Mouse (Mus musculus) MEL (cell line): ENCODE measurements around the gene Ptprn2. TPM values are rescaled to one million over a fixed set of nuclear protein-coding genes. Genes with fewer than 3 reads are reported as not detected.

Experiments
- DNase-seq: peaks from one replicate; pipeline ENCODE4 v3.0.0; 2011; ENCODE audit warnings: low read depth, low spot score
- H3K27ac ChIP-seq: 2 replicates; pipeline ENCODE4 v1.5.1; 2012; ENCODE audit warnings: low read depth, mild to moderate bottlenecking, control low read depth, low read length, moderate library complexity; ENCODE audit not compliant: control insufficient read depth
- H3K27me3 ChIP-seq, 2 experiments: fragments of 150-350 bp in 1 of 2; sonication (generic) in 1 of 2; 2 replicates each; pipeline ENCODE4 v1.6.1; 2012; ENCODE audit warnings: low read length in 2 of 2, mild to moderate bottlenecking in 2 of 2, improper control_type of control experiment in 1 of 2, moderate library complexity in 1 of 2; ENCODE audit not compliant: insufficient read depth in 2 of 2, control insufficient read depth in 1 of 2
- H3K36me3 ChIP-seq, 2 experiments: 2 replicates each; pipeline ENCODE4 v1.6.1; 2012 to 2014; ENCODE audit warnings: low read length in 2 of 2, improper control_type of control experiment in 1 of 2, inconsistent platforms in 1 of 2, mild to moderate bottlenecking in 1 of 2; ENCODE audit not compliant: insufficient read depth in 2 of 2, control insufficient read depth in 1 of 2
- H3K4me1 ChIP-seq, 2 experiments: fragments of 150-350 bp in 1 of 2; sonication (generic) in 1 of 2; 2 replicates each; pipeline ENCODE4 v1.6.1; 2012; ENCODE audit warnings: low read length in 2 of 2, improper control_type of control experiment in 1 of 2, mild to moderate bottlenecking in 1 of 2; ENCODE audit not compliant: insufficient read depth in 2 of 2, control insufficient read depth in 1 of 2
- H3K4me3 ChIP-seq, 2 experiments: fragments of 150-350 bp in 1 of 2; sonication (generic) in 1 of 2; 2 replicates each; pipeline ENCODE4 v1.5.1; 2012; ENCODE audit warnings: low read depth in 2 of 2, low read length in 2 of 2, mild to moderate bottlenecking in 2 of 2, moderate library complexity in 2 of 2, control low read depth in 1 of 2, improper control_type of control experiment in 1 of 2; ENCODE audit not compliant: control insufficient read depth in 1 of 2, insufficient read depth in 1 of 2
- H3K79me2 ChIP-seq: 2 replicates; pipeline ENCODE4 v1.6.1; 2012; ENCODE audit warnings: mild to moderate bottlenecking, low read length, moderate library complexity; ENCODE audit not compliant: control insufficient read depth, poor library complexity, insufficient read depth
- H3K9ac ChIP-seq: 2 replicates; pipeline ENCODE4 v1.6.1; 2012; ENCODE audit warnings: low read depth, mild to moderate bottlenecking, control low read depth, low read length, moderate library complexity; ENCODE audit not compliant: control insufficient read depth, poor library complexity, severe bottlenecking
- H3K9me3 ChIP-seq: fragments of 150-350 bp; sonication (generic); replicated peaks from 2 replicates; pipeline ENCODE4 v1.6.1; 2012; ENCODE audit warnings: mild to moderate bottlenecking, low read length, improper control_type of control experiment, moderate library complexity; ENCODE audit not compliant: insufficient read depth
- BHLHE40 ChIP-seq: IDR thresholded peaks from 2 replicates; pipeline ENCODE4 v1.6.1; 2012; ENCODE audit warnings: low read depth, mild to moderate bottlenecking, inconsistent platforms, low read length, improper control_type of control experiment, borderline replicate concordance
- CHD1 ChIP-seq: IDR thresholded peaks from 2 replicates; pipeline ENCODE4 v1.6.1; 2012; ENCODE audit warnings: low read depth, mild to moderate bottlenecking, inconsistent platforms, low read length, improper control_type of control experiment
- ELF1 ChIP-seq: IDR thresholded peaks from 2 replicates; pipeline ENCODE4 v1.6.1; 2014; ENCODE audit warnings: low read depth, mild to moderate bottlenecking, inconsistent platforms, low read length, improper control_type of control experiment, moderate library complexity
- EP300 ChIP-seq, 2 experiments: IDR thresholded peaks; 2 replicates each; pipeline ENCODE4 v1.6.1; 2011; ENCODE audit warnings: improper control_type of control experiment in 2 of 2, low read length in 2 of 2, low read depth in 1 of 2, mild to moderate bottlenecking in 1 of 2
- HCFC1 ChIP-seq: IDR thresholded peaks from 2 replicates; pipeline ENCODE4 v1.6.1; 2012; ENCODE audit warnings: low read depth, mild to moderate bottlenecking, inconsistent platforms, low read length, improper control_type of control experiment, moderate library complexity
- KAT2A ChIP-seq: conservative IDR thresholded peaks from 2 replicates; pipeline ENCODE4 v1.6.1; 2012; ENCODE audit warnings: low read depth, low read length, improper control_type of control experiment, inconsistent platforms
- MAFK ChIP-seq: IDR thresholded peaks from 2 replicates; pipeline ENCODE4 v1.6.1; 2011; ENCODE audit warnings: low read depth, mild to moderate bottlenecking, low read length, improper control_type of control experiment, borderline replicate concordance
- MAX ChIP-seq: IDR thresholded peaks from 2 replicates; pipeline ENCODE4 v1.6.1; 2011; ENCODE audit warnings: low read length, improper control_type of control experiment
- MXI1 ChIP-seq: IDR thresholded peaks from 2 replicates; pipeline ENCODE4 v1.6.1; 2011; ENCODE audit warnings: mild to moderate bottlenecking, low read depth, low read length, improper control_type of control experiment
- MYB ChIP-seq: IDR thresholded peaks from 2 replicates; pipeline ENCODE4 v1.6.1; 2011; ENCODE audit warnings: mild to moderate bottlenecking, low read depth, low read length, improper control_type of control experiment
- MYC ChIP-seq: IDR thresholded peaks from 2 replicates; pipeline ENCODE4 v1.6.1; 2011; ENCODE audit warnings: low read depth, mild to moderate bottlenecking, low read length, improper control_type of control experiment, moderate library complexity
- NRF1 ChIP-seq: IDR thresholded peaks from 2 replicates; pipeline ENCODE4 v1.6.1; 2014; ENCODE audit warnings: low read depth, mild to moderate bottlenecking, inconsistent platforms, low read length, improper control_type of control experiment, moderate library complexity; ENCODE audit not compliant: poor library complexity, insufficient read depth, severe bottlenecking
- POLR2A ChIP-seq, 2 experiments: IDR thresholded peaks; 2 replicates each; pipeline ENCODE4 v1.6.1; 2011 to 2012; ENCODE audit warnings: low read length in 2 of 2, mild to moderate bottlenecking in 2 of 2, control low read depth in 1 of 2, improper control_type of control experiment in 1 of 2, low read depth in 1 of 2, moderate library complexity in 1 of 2; ENCODE audit not compliant: control insufficient read depth in 1 of 2, insufficient read depth in 1 of 2, poor library complexity in 1 of 2
- POLR2AphosphoS2 ChIP-seq: IDR thresholded peaks from 2 replicates; pipeline ENCODE4 v1.6.1; 2011; ENCODE audit warnings: low read length, improper control_type of control experiment
- POLR2AphosphoS5 ChIP-seq: IDR thresholded peaks from 2 replicates; pipeline ENCODE4 v1.6.1; 2012; ENCODE audit warnings: low read depth, borderline replicate concordance, mild to moderate bottlenecking, inconsistent platforms, low read length, moderate library complexity, mixed read lengths
- RAD21 ChIP-seq: IDR thresholded peaks from 2 replicates; pipeline ENCODE4 v1.6.1; 2011; ENCODE audit warnings: mild to moderate bottlenecking, low read depth, low read length, improper control_type of control experiment
- TCF12 ChIP-seq: IDR thresholded peaks from 2 replicates; pipeline ENCODE4 v1.6.1; 2014; ENCODE audit warnings: low read depth, mild to moderate bottlenecking, inconsistent platforms, low read length, improper control_type of control experiment, moderate library complexity
- USF2 ChIP-seq, 2 experiments: IDR thresholded peaks; 2 replicates each; pipeline ENCODE4 v1.6.1; 2011 to 2012; ENCODE audit warnings: improper control_type of control experiment in 2 of 2, low read length in 2 of 2, borderline replicate concordance in 1 of 2, inconsistent platforms in 1 of 2, low read depth in 1 of 2, mild to moderate bottlenecking in 1 of 2; ENCODE audit not compliant: insufficient read depth in 1 of 2
- ZKSCAN1 ChIP-seq: IDR thresholded peaks from 2 replicates; pipeline ENCODE4 v1.6.1; 2012; ENCODE audit warnings: low read depth, mild to moderate bottlenecking, inconsistent platforms, low read length, improper control_type of control experiment, moderate library complexity
- ZNF384 ChIP-seq: IDR thresholded peaks from 2 replicates; pipeline ENCODE4 v1.6.1; 2012; ENCODE audit warnings: low read depth, mild to moderate bottlenecking, inconsistent platforms, low read length, improper control_type of control experiment
- polyA plus RNA-seq, 2 experiments: library from polyadenylated mRNA; stranded (reverse) in 1 of 2; unstranded in 1 of 2; fragments of >175 nt in 1 of 2; fragments of >200 nt in 1 of 2; gene quantifications; 2 replicates each; pipeline versions ENCODE4 v1.2.1 to v1.2.4; 2012; ENCODE audit warnings: low replicate concordance in 2 of 2, low read depth in 1 of 2; ENCODE audit not compliant: insufficient read length in 2 of 2, insufficient read depth in 1 of 2, missing spikeins in 1 of 2
- total RNA-seq: library from RNA; depleted of rRNA; stranded (reverse); fragments of 300-350 nt; gene quantifications from 2 replicates; pipeline ENCODE4 v1.2.3, GENCODE M21; 2012

Gene Ptprn2
- total and polyA plus RNA-seq, 3 experiments: not detected

GRCm38 (mm10) chr12:116773344-116773743, 287.8 kb downstream of the Ptprn2 start:
- H3K27me3 ChIP-seq: no peaks in the 10 kb centered on the region
- no peaks in the 10 kb centered on the region for H3K4me1 ChIP-seq
- H3K36me3 ChIP-seq: no peaks in the 10 kb centered on the region
- TF ChIP-seq KAT2A: no peak
- TF ChIP-seq ZNF384: no peak
- TF ChIP-seq ZKSCAN1: no peak
- TF ChIP-seq USF2 (IDR thresholded peaks at IDR 0.05; ENCODE audit: borderline replicate concordance in 1 of 2, insufficient read depth in 1 of 2, low read depth in 1 of 2, low read length in 2 of 2): no peak
- no peak for TF ChIP-seq CHD1
- TF ChIP-seq BHLHE40: no peak
- TF ChIP-seq MAFK: no peak
- no peak for TF ChIP-seq MYB
- no peak for TF ChIP-seq MXI1
- H3K9ac ChIP-seq: no peak overlapping the region
- H3K4me3 ChIP-seq: no peak overlapping the region
- H3K27ac ChIP-seq: no peak overlapping the region
- H3K79me2 ChIP-seq: no peaks in the 10 kb centered on the region
- no peaks in the 10 kb centered on the region; the same call in 1 of the 2 replicates for H3K9me3 ChIP-seq
- DNase-seq: no peak

- DNase-seq: no peak
- no peak overlapping the region for H3K27ac ChIP-seq
- no peak overlapping the region for H3K4me3 ChIP-seq
- no peaks in the 10 kb centered on the region for H3K4me1 ChIP-seq
- no peaks in the 10 kb centered on the region for H3K79me2 ChIP-seq
- TF ChIP-seq MYC (no peak), MXI1 (no peak), RAD21 (no peak), POLR2AphosphoS2 (no peak), ELF1 (no peak), NRF1 (no peak), ZKSCAN1 (no peak), HCFC1 (no peak), POLR2A (IDR thresholded peaks at IDR 0.05; ENCODE audit: control insufficient read depth in 1 of 2, insufficient read depth in 1 of 2, low read depth in 1 of 2, low read length in 2 of 2, poor library complexity in 1 of 2) (no peak), TCF12 (no peak), POLR2AphosphoS5 (no peak), MAX (no peak), EP300 (IDR thresholded peaks at IDR 0.05; ENCODE audit: low read depth in 1 of 2, low read length in 2 of 2) (no peak)
- H3K9ac ChIP-seq: no peak overlapping the region
- no peaks in the 10 kb centered on the region for H3K27me3 ChIP-seq
- no peaks in the 10 kb centered on the region for H3K36me3 ChIP-seq
- H3K9me3 ChIP-seq: no peaks in the 10 kb centered on the region; the same call in 1 of the 2 replicates
Measured at GRCm38 (mm10) chr12:116776447-116776846, 290.9 kb downstream of the Ptprn2 start.
